Mouse (Mus musculus) heart, adult 11 months (tissue): ENCODE data around the gene Rab40c.

Experiments used
- DNase-seq: peaks from one replicate; pipeline ENCODE4 v3.0.0; 2022

Gene Rab40c

GRCm38 (mm10) chr17:25919144-25919785 is at the start of gene Rab40c:
Rab40c (minus strand) TSS chr17:25919727.
- no peak for DNase-seq

GRCm38 (mm10) chr17:25968176-25968575 is 48.6 kb upstream of the Rab40c start:
- DNase-seq: no peak

- DNase-seq: no peak
Measured at GRCm38 (mm10) chr17:25967652-25968051, 48.1 kb upstream of the Rab40c start.

- no peak for DNase-seq
Measured at GRCm38 (mm10) chr17:25964271-25964670, 44.7 kb upstream of the Rab40c start.

GRCm38 (mm10) chr17:25962413-25962905 is 42.9 kb upstream of the Rab40c start:
- no peak for DNase-seq

- DNase-seq: peak; percentile 88
Measured at GRCm38 (mm10) chr17:25961566-25961965, 42.0 kb upstream of the Rab40c start.

GRCm38 (mm10) chr17:25959630-25960467 is 40.3 kb upstream of the Rab40c start:
- DNase-seq: peak; percentile 90

- DNase-seq: peak; percentile 86
Measured at GRCm38 (mm10) chr17:25958771-25959494, 39.4 kb upstream of the Rab40c start.

GRCm38 (mm10) chr17:25957586-25958051 is 38.1 kb upstream of the Rab40c start:
- DNase-seq: peak; percentile 86

GRCm38 (mm10) chr17:25956631-25957030 is 37.1 kb upstream of the Rab40c start:
- no peak for DNase-seq

GRCm38 (mm10) chr17:25956201-25956600 is 36.7 kb upstream of the Rab40c start:
- DNase-seq: no peak

GRCm38 (mm10) chr17:25955736-25956135 is 36.2 kb upstream of the Rab40c start:
- no peak for DNase-seq

GRCm38 (mm10) chr17:25954671-25955070 is 35.1 kb upstream of the Rab40c start:
- DNase-seq: no peak

GRCm38 (mm10) chr17:25953161-25953560 is 33.6 kb upstream of the Rab40c start:
- DNase-seq: no peak

GRCm38 (mm10) chr17:25951803-25952623 is 32.5 kb upstream of the Rab40c start, which contains the start of gene A930017K11Rik:
A930017K11Rik (minus strand) TSS chr17:25952565.
- no peak for DNase-seq

GRCm38 (mm10) chr17:25951225-25951802 is 31.8 kb upstream of the Rab40c start:
- DNase-seq: no peak

GRCm38 (mm10) chr17:25950706-25951105 is 31.2 kb upstream of the Rab40c start:
- no peak for DNase-seq

- DNase-seq: no peak
Measured at GRCm38 (mm10) chr17:25949981-25950380, 30.5 kb upstream of the Rab40c start.

GRCm38 (mm10) chr17:25948051-25948450 is 28.5 kb upstream of the Rab40c start:
- DNase-seq: no peak

GRCm38 (mm10) chr17:25947576-25947975 is 28.0 kb upstream of the Rab40c start:
- DNase-seq: no peak

- DNase-seq: no peak
Measured at GRCm38 (mm10) chr17:25946891-25947290, 27.4 kb upstream of the Rab40c start.

- no peak for DNase-seq
Measured at GRCm38 (mm10) chr17:25946349-25946748, 26.8 kb upstream of the Rab40c start.
